Mouse (Mus musculus) forebrain, embryonic 16.5 days (tissue): ENCODE measurements around the gene Ensa. TPM values are rescaled to one million over a fixed set of nuclear protein-coding genes. Genes with fewer than 3 reads are reported as not detected.
A peak's percentile ranks its signal among the peaks of the same experiment; 100 is the strongest.

Source experiments
- ATAC-seq: fragments of 200-750 bp; cut with Nextera tagmentation; 2 replicates; pipeline ENCODE4 v1.8.0; 2017; ENCODE audit warnings: mild to moderate bottlenecking, moderate library complexity
- H3K27ac ChIP-seq: fragments of 300-500 bp; sonication (generic); 2 replicates; pipeline ENCODE4 v1.5.1; 2014; ENCODE audit warnings: low read length, control low read depth
- H3K27me3 ChIP-seq: fragments of 300-500 bp; sonication (generic); replicated peaks from 2 replicates; pipeline ENCODE4 v1.6.1; 2014; ENCODE audit warnings: low read length; ENCODE audit not compliant: control insufficient read depth, insufficient read depth
- H3K36me3 ChIP-seq: fragments of 300-500 bp; sonication (generic); 2 replicates; pipeline ENCODE4 v1.6.1; 2014; ENCODE audit not compliant: control insufficient read depth, insufficient read depth
- H3K4me1 ChIP-seq: fragments of 300-500 bp; sonication (generic); replicated peaks from 2 replicates; pipeline ENCODE4 v1.6.1; 2014; ENCODE audit warnings: low read length; ENCODE audit not compliant: control insufficient read depth, insufficient read depth
- H3K4me2 ChIP-seq: fragments of 300-500 bp; sonication (generic); 2 replicates; pipeline ENCODE4 v1.6.1; 2014; ENCODE audit warnings: mild to moderate bottlenecking, low read length, control low read depth
- H3K4me3 ChIP-seq: fragments of 300-500 bp; sonication (generic); replicated peaks from 2 replicates; pipeline ENCODE4 v1.5.1; 2014; ENCODE audit warnings: mild to moderate bottlenecking, low read length, control low read depth
- H3K9ac ChIP-seq: fragments of 300-500 bp; sonication (generic); replicated peaks from 2 replicates; pipeline ENCODE4 v1.6.1; 2014; ENCODE audit warnings: low read depth, low read length, control low read depth
- H3K9me3 ChIP-seq: fragments of 300-500 bp; sonication (generic); 2 replicates; pipeline ENCODE4 v1.6.1; 2016; ENCODE audit warnings: low read length; ENCODE audit not compliant: control insufficient read depth
- WGBS: fragments of 180-500 bp; shearing (Covaris S2); extraction: QIAGEN DNeasy Blood & Tissue Kit; methylation state at CpG from one replicate; pipeline ENCODE4 v1.1.7; 2014; 5-methylcytosine and 5-hydroxymethylcytosine counted together
- polyA plus RNA-seq: library from polyadenylated mRNA; unstranded; fragments of >200 nt; fragmentation: Nextera tagmentation; extraction: Ambion mirVana; gene quantifications from 2 replicates; pipeline ENCODE4 v1.2.1, GENCODE M21; 2015

Ensa gene
- polyA plus RNA-seq: 113 and 124 TPM in 2 replicates

GRCm38 (mm10) chr3:95624628-95625503, at the start of gene Ensa:
TSS of gene Ensa (plus strand) at chr3:95624993.
- peaks cover 6% of the 10 kb centered on the region; the same call in 1 of the 2 replicates for H3K36me3 ChIP-seq
- peaks cover 15% of the 10 kb centered on the region for H3K4me1 ChIP-seq
- no peaks in the 10 kb centered on the region for H3K27me3 ChIP-seq
- ATAC-seq: peak; percentile 98
- under 1% methylated on average over 44 of the region's 44 CpGs for WGBS
- H3K27ac ChIP-seq: peak within 1 kb of the TSS; percentile 93
- H3K9ac ChIP-seq: peak within 1 kb of the TSS; percentile 79
- H3K9me3 ChIP-seq: no peaks in the 10 kb centered on the region
- peak within 1 kb of the TSS; percentile 74 for H3K4me3 ChIP-seq
- peak within 1 kb of the TSS; percentile 78 for H3K4me2 ChIP-seq

GRCm38 (mm10) chr3:95587754-95588603, 36.8 kb upstream of the Ensa start:
- peak overlapping the region; percentile 56 for H3K4me2 ChIP-seq
- peaks cover 5% of the 10 kb centered on the region; the same call in 1 of the 2 replicates for H3K4me1 ChIP-seq
- ATAC-seq: no peak
- peak overlapping the region; percentile 12; the same call in 1 of the 2 replicates for H3K9ac ChIP-seq
- H3K27me3 ChIP-seq: no peaks in the 10 kb centered on the region
- peak overlapping the region; percentile 38 for H3K4me3 ChIP-seq
- H3K9me3 ChIP-seq: no peaks in the 10 kb centered on the region
- H3K36me3 ChIP-seq: peaks cover 4% of the 10 kb centered on the region
- peak overlapping the region; percentile 45; the same call in 1 of the 2 replicates for H3K27ac ChIP-seq
- 51% methylated on average over 8 of the region's 8 CpGs for WGBS

GRCm38 (mm10) chr3:95588604-95589086, 36.1 kb upstream of the Ensa start, which contains the start of gene Golph3l:
TSS of gene Golph3l (plus strand) at chr3:95588934.
- Histone ChIP-seq H3K4me1 (peaks cover 5% of the 10 kb centered on the region; the same call in 1 of the 2 replicates), H3K4me2 (peak within 1 kb of the TSS; percentile 82), H3K36me3 (peaks cover 4% of the 10 kb centered on the region), H3K9ac (peak within 1 kb of the TSS; percentile 68), H3K27ac (peak within 1 kb of the TSS; percentile 65), H3K4me3 (peak within 1 kb of the TSS; percentile 80), H3K9me3 (no peaks in the 10 kb centered on the region), H3K27me3 (no peaks in the 10 kb centered on the region)
- ATAC-seq: peak; percentile 100
- WGBS: under 1% methylated on average over 12 of the region's 12 CpGs

- H3K9me3 ChIP-seq: no peaks in the 10 kb centered on the region
- no peak overlapping the region for H3K9ac ChIP-seq
- no peak for ATAC-seq
- H3K36me3 ChIP-seq: peaks cover 10% of the 10 kb centered on the region; the same call in 1 of the 2 replicates
- H3K27ac ChIP-seq: no peak overlapping the region
- H3K4me2 ChIP-seq: no peak overlapping the region
- H3K4me1 ChIP-seq: no peaks in the 10 kb centered on the region
- H3K27me3 ChIP-seq: no peaks in the 10 kb centered on the region
- H3K4me3 ChIP-seq: no peak overlapping the region
Measured at GRCm38 (mm10) chr3:95598734-95599133, 26.1 kb upstream of the Ensa start.

GRCm38 (mm10) chr3:95601287-95601686, 23.5 kb upstream of the Ensa start:
- no peak overlapping the region for H3K4me3 ChIP-seq
- no peak overlapping the region for H3K4me2 ChIP-seq
- peaks cover 5% of the 10 kb centered on the region; the same call in 1 of the 2 replicates for H3K36me3 ChIP-seq
- WGBS: 89% methylated on average over 3 of the region's 3 CpGs
- no peaks in the 10 kb centered on the region for H3K27me3 ChIP-seq
- H3K4me1 ChIP-seq: no peaks in the 10 kb centered on the region
- H3K9ac ChIP-seq: no peak overlapping the region
- H3K27ac ChIP-seq: no peak overlapping the region
- H3K9me3 ChIP-seq: no peaks in the 10 kb centered on the region
- no peak for ATAC-seq

- WGBS: 89% methylated on average over 3 of the region's 3 CpGs
- no peak overlapping the region for H3K4me3 ChIP-seq
- no peak overlapping the region for H3K4me2 ChIP-seq
- no peak overlapping the region for H3K27ac ChIP-seq
- no peaks in the 10 kb centered on the region for H3K9me3 ChIP-seq
- ATAC-seq: no peak
- H3K4me1 ChIP-seq: no peaks in the 10 kb centered on the region
- peaks cover 18% of the 10 kb centered on the region; the same call in 1 of the 2 replicates for H3K36me3 ChIP-seq
- H3K27me3 ChIP-seq: no peaks in the 10 kb centered on the region
- no peak overlapping the region for H3K9ac ChIP-seq
Measured at GRCm38 (mm10) chr3:95606096-95606495, 18.7 kb upstream of the Ensa start.

GRCm38 (mm10) chr3:95609195-95609594, 15.6 kb upstream of the Ensa start:
- Histone ChIP-seq H3K4me2 (no peak overlapping the region), H3K36me3 (peaks cover 18% of the 10 kb centered on the region; the same call in 1 of the 2 replicates), H3K27ac (no peak overlapping the region), H3K27me3 (no peaks in the 10 kb centered on the region), H3K4me1 (no peaks in the 10 kb centered on the region), H3K4me3 (no peak overlapping the region), H3K9me3 (no peaks in the 10 kb centered on the region), H3K9ac (no peak overlapping the region)
- ATAC-seq: no peak
- WGBS: 79% methylated on average over 3 of the region's 3 CpGs

GRCm38 (mm10) chr3:95613996-95614395, 10.8 kb upstream of the Ensa start:
- WGBS: 100% methylated on average over 1 of the region's 1 CpGs
- Histone ChIP-seq H3K4me2 (no peak overlapping the region), H3K27me3 (no peaks in the 10 kb centered on the region), H3K4me3 (no peak overlapping the region), H3K9me3 (no peaks in the 10 kb centered on the region), H3K36me3 (peaks cover 27% of the 10 kb centered on the region), H3K27ac (no peak overlapping the region), H3K9ac (no peak overlapping the region), H3K4me1 (no peaks in the 10 kb centered on the region)
- ATAC-seq: no peak

- 88% methylated on average over 1 of the region's 1 CpGs for whole genome bisulfite sequencing
- Histone ChIP-seq H3K27ac (no peak overlapping the region), H3K36me3 (peaks cover 18% of the 10 kb centered on the region)
Measured at GRCm38 (mm10) chr3:95618511-95618910, 6.3 kb upstream of the Ensa start.

More at GRCm38 (mm10) chr3:95618511-95618910, 6.3 kb upstream of the Ensa start:
- ATAC-seq: no peak
- H3K9me3 ChIP-seq: no peaks in the 10 kb centered on the region
- H3K9ac ChIP-seq: no peak overlapping the region
- H3K4me3 ChIP-seq: no peak overlapping the region
- no peaks in the 10 kb centered on the region for H3K4me1 ChIP-seq
- no peaks in the 10 kb centered on the region for H3K27me3 ChIP-seq
- H3K4me2 ChIP-seq: no peak overlapping the region
